Mouse (Mus musculus) midbrain, embryonic 12.5 days (tissue): Measurements from ENCODE around the gene Sash1. TPM values are rescaled to one million over a fixed set of nuclear protein-coding genes. Genes with fewer than 3 reads are reported as not detected.

ENCODE experiments used
- ATAC-seq: fragments of 200-750 bp; cut with Nextera tagmentation; 2 replicates; pipeline ENCODE4 v1.8.0; 2017; ENCODE audit warnings: low read depth, moderate TSS enrichment, moderate library complexity; ENCODE audit not compliant: low FRiP score
- H3K27ac ChIP-seq: fragments of 300-500 bp; sonication (generic); replicated peaks from 2 replicates; pipeline ENCODE4 v1.5.1; 2016; ENCODE audit warnings: mild to moderate bottlenecking
- H3K27me3 ChIP-seq: fragments of 300-500 bp; sonication (generic); 2 replicates; pipeline ENCODE4 v1.6.1; 2016; ENCODE audit warnings: mild to moderate bottlenecking
- H3K36me3 ChIP-seq: fragments of 300-500 bp; sonication (generic); 2 replicates; pipeline ENCODE4 v1.6.1; 2016
- H3K4me1 ChIP-seq: fragments of 300-500 bp; sonication (generic); 2 replicates; pipeline ENCODE4 v1.6.1; 2016
- H3K4me2 ChIP-seq: fragments of 300-500 bp; sonication (generic); replicated peaks from 2 replicates; pipeline ENCODE4 v1.6.1; 2016; ENCODE audit warnings: mild to moderate bottlenecking, moderate library complexity
- H3K4me3 ChIP-seq: fragments of 300-500 bp; sonication (generic); 2 replicates; pipeline ENCODE4 v1.5.1; 2016; ENCODE audit warnings: mild to moderate bottlenecking
- H3K9ac ChIP-seq: fragments of 300-500 bp; sonication (generic); replicated peaks from 2 replicates; pipeline ENCODE4 v1.6.1; 2016; ENCODE audit warnings: mild to moderate bottlenecking, moderate library complexity
- H3K9me3 ChIP-seq: fragments of 300-500 bp; sonication (generic); 2 replicates; pipeline ENCODE4 v1.6.1; 2016; ENCODE audit warnings: mild to moderate bottlenecking
- WGBS: fragments of 180-500 bp; shearing (Covaris S2); methylation state at CpG from one replicate; pipeline ENCODE4 v1.1.7; 2016; 5-methylcytosine and 5-hydroxymethylcytosine counted together
- polyA plus RNA-seq: library from polyadenylated mRNA; unstranded; fragments of >200 nt; fragmentation: Nextera tagmentation; extraction: Ambion mirVana; gene quantifications from 2 replicates; pipeline ENCODE4 v1.2.1, GENCODE M21; 2016

Gene Sash1
- polyA plus RNA-seq, 1 experiment from 2014 or later: 6.8 TPM

- 29% methylated on average over 11 of the region's 11 CpGs for WGBS
- Histone ChIP-seq H3K4me3 (no peak overlapping the region), H3K4me1 (peaks cover 10% of the 10 kb centered on the region), H3K9me3 (no peaks in the 10 kb centered on the region), H3K4me2 (no peak overlapping the region), H3K9ac (no peak overlapping the region), H3K36me3 (no peaks in the 10 kb centered on the region), H3K27me3 (no peaks in the 10 kb centered on the region), H3K27ac (peak overlapping the region; percentile 52; the same call in 1 of the 2 replicates)
- peak; percentile 84 for ATAC-seq
These were observed 35.3 kb upstream of the Sash1 start for GRCm38 (mm10) chr10:8921098-8921693.

DNA sequence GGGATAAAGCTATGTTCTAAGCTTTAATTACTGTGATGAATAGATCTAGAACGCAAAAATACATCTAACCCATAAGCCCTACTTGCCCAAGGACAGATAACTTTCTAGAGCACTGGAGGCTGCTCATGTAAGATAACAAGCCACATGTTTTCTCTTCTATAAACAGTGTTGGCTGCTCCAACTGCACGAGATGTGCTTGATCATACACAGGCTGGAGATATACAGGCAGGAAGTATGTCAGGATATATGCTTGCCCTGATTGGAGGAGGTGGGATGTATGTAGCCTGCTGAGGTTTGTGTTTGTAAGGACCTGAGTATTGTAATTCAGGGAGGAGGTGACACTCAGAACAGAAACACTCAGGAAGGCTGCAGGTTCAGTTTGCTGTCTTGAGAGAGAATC, 31.9 kb upstream of the Sash1 start:
- ATAC-seq: no peak

GRCm38 (mm10) chr10:8917350-8917749, 31.5 kb upstream of the Sash1 start:
- no peak for ATAC-seq
- no peak overlapping the region for H3K27ac ChIP-seq
- peaks cover 10% of the 10 kb centered on the region for H3K4me1 ChIP-seq
- no peaks in the 10 kb centered on the region for H3K9me3 ChIP-seq
- WGBS: 86% methylated on average over 4 of the region's 4 CpGs
- H3K27me3 ChIP-seq: no peaks in the 10 kb centered on the region
- no peak overlapping the region for H3K9ac ChIP-seq
- H3K36me3 ChIP-seq: no peaks in the 10 kb centered on the region
- no peak overlapping the region for H3K4me2 ChIP-seq
- H3K4me3 ChIP-seq: no peak overlapping the region

More for the DNA sequence above, 31.9 kb upstream of the Sash1 start:
- H3K27ac ChIP-seq: no peak overlapping the region
- 87% methylated on average over 2 of the region's 2 CpGs for WGBS
- no peak overlapping the region for H3K4me2 ChIP-seq
- H3K36me3 ChIP-seq: no peaks in the 10 kb centered on the region
- H3K4me3 ChIP-seq: no peak overlapping the region
- H3K9ac ChIP-seq: no peak overlapping the region
- H3K4me1 ChIP-seq: peaks cover 10% of the 10 kb centered on the region
- H3K9me3 ChIP-seq: no peaks in the 10 kb centered on the region
- H3K27me3 ChIP-seq: no peaks in the 10 kb centered on the region

- Histone ChIP-seq H3K4me1 (0 out of 2 replicates have a peak, but pooled peaks cover under 1% of the 10 kb centered on the region), H3K9me3 (no peaks in the 10 kb centered on the region), H3K36me3 (no peaks in the 10 kb centered on the region), H3K9ac (no peak overlapping the region), H3K4me3 (no peak overlapping the region), H3K4me2 (no peak overlapping the region), H3K27ac (no peak overlapping the region), H3K27me3 (no peaks in the 10 kb centered on the region)
- ATAC-seq: no peak
- WGBS: 83% methylated on average over 5 of the region's 5 CpGs
These were observed 29.9 kb upstream of the Sash1 start for GRCm38 (mm10) chr10:8915755-8916154.

GRCm38 (mm10) chr10:8913904-8914303, 28.0 kb upstream of the Sash1 start:
- Histone ChIP-seq H3K27me3 (no peaks in the 10 kb centered on the region), H3K36me3 (no peaks in the 10 kb centered on the region), H3K9me3 (no peaks in the 10 kb centered on the region), H3K9ac (no peak overlapping the region), H3K4me1 (no peaks in the 10 kb centered on the region), H3K27ac (no peak overlapping the region), H3K4me3 (no peak overlapping the region), H3K4me2 (no peak overlapping the region)
- ATAC-seq: no peak
- WGBS: 78% methylated on average over 4 of the region's 4 CpGs

DNA sequence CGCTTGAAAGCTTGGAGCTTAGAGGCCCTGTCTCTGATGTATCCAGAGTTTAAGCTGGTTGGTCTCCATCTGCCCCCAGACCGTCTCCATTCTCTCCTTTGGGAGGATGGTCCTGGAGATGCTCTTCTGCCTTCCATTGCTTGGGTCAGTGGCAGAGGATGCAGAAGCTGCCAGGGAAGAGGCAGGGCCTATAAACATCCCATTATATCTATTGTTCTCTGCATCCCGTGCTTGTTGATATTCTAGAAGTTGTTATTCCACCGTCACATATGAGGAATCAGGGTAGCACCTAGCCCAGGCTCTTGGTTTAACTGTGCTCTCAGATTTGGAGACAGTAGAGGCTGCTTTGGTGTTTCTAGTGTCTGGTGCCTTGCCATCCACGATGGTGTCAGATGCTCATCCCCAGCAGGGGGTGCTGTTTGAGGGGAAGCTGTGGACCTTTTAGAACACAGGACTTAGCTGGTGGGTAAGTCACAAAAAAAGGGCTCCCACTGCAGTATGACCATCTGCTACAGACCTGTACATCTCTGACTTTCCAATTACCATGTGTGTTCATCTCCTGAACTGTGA, 26.9 kb upstream of the Sash1 start:
- 82% methylated on average over 5 of the region's 5 CpGs for WGBS
- no peak for ATAC-seq
- Histone ChIP-seq H3K4me3 (no peak overlapping the region), H3K36me3 (no peaks in the 10 kb centered on the region), H3K4me1 (no peaks in the 10 kb centered on the region), H3K27me3 (no peaks in the 10 kb centered on the region), H3K27ac (no peak overlapping the region), H3K9me3 (no peaks in the 10 kb centered on the region), H3K4me2 (no peak overlapping the region), H3K9ac (no peak overlapping the region)

- 85% methylated on average over 4 of the region's 4 CpGs for WGBS
- ATAC-seq: no peak
These were observed 26.3 kb upstream of the Sash1 start for GRCm38 (mm10) chr10:8912213-8912612.

GRCm38 (mm10) chr10:8910237-8910990, 24.5 kb upstream of the Sash1 start:
- ATAC-seq: no peak
- WGBS: 89% methylated on average over 16 of the region's 16 CpGs
- H3K4me3 ChIP-seq: no peak overlapping the region
- H3K4me1 ChIP-seq: no peaks in the 10 kb centered on the region
- H3K27me3 ChIP-seq: no peaks in the 10 kb centered on the region
- no peak overlapping the region for H3K27ac ChIP-seq
- H3K36me3 ChIP-seq: no peaks in the 10 kb centered on the region
- H3K9ac ChIP-seq: no peak overlapping the region
- H3K4me2 ChIP-seq: no peak overlapping the region
- no peaks in the 10 kb centered on the region for H3K9me3 ChIP-seq

More at GRCm38 (mm10) chr10:8912213-8912612, 26.3 kb upstream of the Sash1 start:
- Histone ChIP-seq H3K9ac (no peak overlapping the region), H3K4me3 (no peak overlapping the region), H3K36me3 (no peaks in the 10 kb centered on the region), H3K27ac (no peak overlapping the region), H3K4me2 (no peak overlapping the region), H3K4me1 (no peaks in the 10 kb centered on the region), H3K9me3 (no peaks in the 10 kb centered on the region), H3K27me3 (no peaks in the 10 kb centered on the region)

DNA sequence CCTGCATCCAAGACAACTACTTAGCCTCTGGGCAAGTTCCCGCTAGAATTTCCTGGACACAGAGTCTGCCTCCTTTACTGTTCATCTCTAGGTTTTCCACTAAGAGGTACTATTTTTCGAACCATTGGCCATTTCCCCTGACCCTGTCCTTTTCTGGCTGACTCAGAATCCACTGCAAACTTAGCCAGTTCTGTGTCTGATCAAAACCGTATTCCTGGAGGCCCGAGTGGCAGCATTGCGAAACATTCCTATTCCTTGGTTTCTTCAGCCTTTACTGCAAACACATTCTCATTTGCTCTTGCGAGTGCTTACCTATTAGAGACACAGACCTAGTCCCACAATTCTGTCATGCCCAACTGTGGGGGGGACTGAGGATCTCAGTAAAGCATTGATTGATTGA, 17.2 kb upstream of the Sash1 start:
- H3K9me3 ChIP-seq: no peaks in the 10 kb centered on the region
- no peak overlapping the region for H3K9ac ChIP-seq
- 92% methylated on average over 6 of the region's 6 CpGs for WGBS
- no peak overlapping the region for H3K4me3 ChIP-seq
- no peaks in the 10 kb centered on the region for H3K27me3 ChIP-seq
- H3K36me3 ChIP-seq: no peaks in the 10 kb centered on the region
- H3K27ac ChIP-seq: no peak overlapping the region
- H3K4me1 ChIP-seq: no peaks in the 10 kb centered on the region
- no peak overlapping the region for H3K4me2 ChIP-seq
- ATAC-seq: no peak

- H3K27me3 ChIP-seq: no peaks in the 10 kb centered on the region
- no peak overlapping the region for H3K4me3 ChIP-seq
- no peaks in the 10 kb centered on the region for H3K9me3 ChIP-seq
- 82% methylated on average over 7 of the region's 7 CpGs for WGBS
- no peak overlapping the region for H3K9ac ChIP-seq
- no peaks in the 10 kb centered on the region for H3K36me3 ChIP-seq
- ATAC-seq: no peak
- H3K4me1 ChIP-seq: no peaks in the 10 kb centered on the region
- no peak overlapping the region for H3K4me2 ChIP-seq
- no peak overlapping the region for H3K27ac ChIP-seq
These were observed 16.5 kb upstream of the Sash1 start for GRCm38 (mm10) chr10:8902412-8902811.

DNA sequence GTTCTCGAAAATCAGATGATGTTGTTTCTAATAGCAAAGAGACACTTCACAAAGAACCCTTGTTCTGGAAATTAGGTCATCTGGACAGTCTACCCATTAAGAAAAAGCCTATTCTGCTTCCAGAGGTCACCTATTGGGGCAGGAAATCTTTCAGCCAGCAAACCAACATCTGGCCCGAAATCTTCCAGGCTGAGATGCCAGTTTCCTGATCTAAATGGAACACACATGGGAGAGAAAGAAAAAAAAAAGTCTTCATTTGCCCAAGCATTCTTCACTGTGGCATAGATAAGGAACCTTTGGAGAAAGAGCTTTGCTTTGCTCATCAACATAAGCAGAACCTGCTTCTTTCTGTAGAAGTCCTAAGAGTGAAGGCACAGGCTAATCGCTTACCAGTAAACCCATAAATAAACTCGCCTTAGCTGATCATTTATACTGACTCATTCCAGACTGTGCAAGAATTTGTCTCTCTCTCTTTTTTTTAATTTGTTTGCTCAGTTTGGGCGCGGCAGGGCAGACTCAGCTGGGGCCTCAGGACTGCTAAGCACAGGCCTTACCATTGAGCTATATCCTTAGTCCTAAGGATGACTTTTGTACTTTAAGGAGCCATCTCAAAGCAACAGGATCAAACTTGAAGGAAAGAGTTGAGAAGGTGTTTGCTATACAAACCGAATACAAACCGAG, 13.1 kb upstream of the Sash1 start:
- no peaks in the 10 kb centered on the region for H3K4me1 ChIP-seq
- no peaks in the 10 kb centered on the region for H3K36me3 ChIP-seq
- H3K9me3 ChIP-seq: no peaks in the 10 kb centered on the region
- no peak overlapping the region for H3K4me2 ChIP-seq
- WGBS: 80% methylated on average over 8 of the region's 8 CpGs
- H3K4me3 ChIP-seq: no peak overlapping the region
- H3K27me3 ChIP-seq: no peaks in the 10 kb centered on the region
- no peak overlapping the region for H3K9ac ChIP-seq
- no peak for ATAC-seq
- H3K27ac ChIP-seq: no peak overlapping the region
